Mouse (Mus musculus) megakaryocyte, embryonic 14.5 days (primary cell): ENCODE data around the gene Cks1b.

ENCODE experiments used
- FLI1 ChIP-seq: IDR thresholded peaks from 2 replicates; pipeline ENCODE4 v1.6.1; 2012; ENCODE audit warnings: low read length, inconsistent platforms, mixed read lengths
- GATA1 ChIP-seq: IDR thresholded peaks from 3 replicates; pipeline ENCODE4 v1.6.1; 2012; ENCODE audit warnings: mixed read lengths, low read length, inconsistent platforms, borderline replicate concordance

GRCm38 (mm10) chr3:89379388-89380131, 38.6 kb downstream of the Cks1b start:
- TF ChIP-seq FLI1 (no peak), GATA1 (no peak)
